10 mouse cellular contexts compared by ENCODE assay signal in the genomic region with DNA sequence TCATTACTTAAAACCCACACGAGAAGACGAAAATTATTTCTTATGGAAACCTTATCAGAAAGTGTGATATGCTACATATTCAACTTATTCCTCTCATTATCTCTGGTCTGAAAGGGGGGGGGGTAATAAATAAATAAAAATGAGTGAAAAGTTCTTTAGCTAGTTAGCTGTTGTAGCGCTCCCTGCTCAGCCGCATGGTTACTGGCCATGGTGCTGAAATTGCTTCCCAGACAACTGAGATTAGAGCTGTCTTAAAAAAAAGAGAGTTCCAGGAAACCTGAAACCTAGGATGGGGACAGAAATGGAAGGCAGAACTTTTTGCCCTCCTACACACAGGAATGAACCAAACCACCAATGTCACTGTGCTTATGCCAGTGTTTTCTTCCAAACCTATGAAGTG. TPM values are rescaled to one million over a fixed set of nuclear protein-coding genes. Genes with fewer than 3 reads are reported as not detected.
DNase-seq lines count a peak whose midpoint lies in the region; ATAC-seq and TF ChIP-seq lines count a peak whose summit lies in the region.
"Had no signal": no experiment of that assay in that cellular context is flagged by ENCODE, and none has a peak within 500 bp of the region (broad histone marks: within the 10 kb centered on the region; RNA-seq: fewer than 3 reads in every experiment).

No protein-coding gene starts in this region.

- no peaks in the 10 kb centered on the region for H3K36me3 ChIP-seq in neural tube, embryonic 15.5 days
- no peaks in the 10 kb centered on the region for H3K36me3 ChIP-seq in hindbrain, postnatal 0 days (ENCODE audit: insufficient read depth, low read length)
- H3K36me3 ChIP-seq in neural tube, embryonic 11.5 days (ENCODE audit: control insufficient read depth, insufficient read depth, low read length) = no peaks in the 10 kb centered on the region
- H3K36me3 ChIP-seq: embryonic facial prominence, embryonic 12.5 days; limb, embryonic 13.5 days had no signal

- no peaks in the 10 kb centered on the region for H3K9me3 ChIP-seq in neural tube, embryonic 15.5 days (replicated peaks)
- H3K9me3 ChIP-seq in hindbrain, postnatal 0 days (ENCODE audit: low read length) = no peaks in the 10 kb centered on the region
- H3K9me3 ChIP-seq in neural tube, embryonic 11.5 days (ENCODE audit: control insufficient read depth, low read length) = no peaks in the 10 kb centered on the region
- H3K9me3 ChIP-seq: embryonic facial prominence, embryonic 12.5 days; limb, embryonic 13.5 days had no signal

- peak; percentile 64 for DNase-seq in neural tube, embryonic 10.5 days (ENCODE audit: extremely low spot score, low spot score)
- DNase-seq in brain, embryonic 14.5 days (ENCODE audit: low read depth) = peak; percentile 62
- DNase-seq in hindbrain, postnatal 0 days (ENCODE audit: low spot score) = peak; percentile 55
- peak; percentile 75 for DNase-seq in neural tube, embryonic 11.5 days (ENCODE audit: low spot score)
- DNase-seq in layer of hippocampus, adult 9-11 months = no peak
- DNase-seq in layer of hippocampus, adult 11-12 months (ENCODE audit: low spot score) = no peak
- DNase-seq in urinary bladder, adult 2 months (ENCODE audit: low spot score) = no peak

- 4% methylated on average over 4 of the region's 4 CpGs for WGBS in neural tube, embryonic 15.5 days
- WGBS in hindbrain, postnatal 0 days = 6% methylated on average over 4 of the region's 4 CpGs
- WGBS in neural tube, embryonic 11.5 days = 2% methylated on average over 4 of the region's 4 CpGs

- H3K4me2 ChIP-seq in neural tube, embryonic 15.5 days = no peak overlapping the region
- no peak overlapping the region for H3K4me2 ChIP-seq in hindbrain, postnatal 0 days (ENCODE audit: low read depth, low read length)
- H3K4me2 ChIP-seq in neural tube, embryonic 11.5 days (ENCODE audit: low read depth) = no peak overlapping the region
- H3K4me2 ChIP-seq: embryonic facial prominence, embryonic 12.5 days; limb, embryonic 13.5 days had no signal

- TF ChIP-seq POLR2A in brain, embryonic 14.5 days (IDR thresholded peaks at IDR 0.05; ENCODE audit: borderline replicate concordance, extremely low read depth, insufficient read depth, insufficient read length, poor library complexity, severe bottlenecking) = no peak

- peaks cover 36% of the 10 kb centered on the region for H3K4me1 ChIP-seq in neural tube, embryonic 15.5 days
- 0 out of 2 replicates have a peak, but pooled peaks cover 3% of the 10 kb centered on the region for H3K4me1 ChIP-seq in hindbrain, postnatal 0 days (ENCODE audit: insufficient read depth, low read length)
- H3K4me1 ChIP-seq in neural tube, embryonic 11.5 days (ENCODE audit: control insufficient read depth, insufficient read depth, low read length) = no peaks in the 10 kb centered on the region

- no peak overlapping the region for H3K27ac ChIP-seq in neural tube, embryonic 15.5 days (replicated peaks)
- no peak overlapping the region for H3K27ac ChIP-seq in hindbrain, postnatal 0 days
- no peak overlapping the region for H3K27ac ChIP-seq in neural tube, embryonic 11.5 days (ENCODE audit: low read depth, low read length)
- H3K27ac ChIP-seq: embryonic facial prominence, embryonic 12.5 days; limb, embryonic 13.5 days had no signal

- peaks cover 63% of the 10 kb centered on the region for H3K27me3 ChIP-seq in neural tube, embryonic 15.5 days (replicated peaks)
- peaks cover 80% of the 10 kb centered on the region for H3K27me3 ChIP-seq in hindbrain, postnatal 0 days (ENCODE audit: insufficient read depth, low read length)
- peaks cover 89% of the 10 kb centered on the region for H3K27me3 ChIP-seq in neural tube, embryonic 11.5 days (ENCODE audit: control insufficient read depth, insufficient read depth, low read length)

- ATAC-seq in neural tube, embryonic 15.5 days (ENCODE audit: low FRiP score) = no peak
- no peak for ATAC-seq in hindbrain, postnatal 0 days
- no peak for ATAC-seq in neural tube, embryonic 11.5 days (ENCODE audit: insufficient read depth, low FRiP score, low TSS enrichment)

- TF ChIP-seq CTCF in brain, embryonic 14.5 days (IDR thresholded peaks at IDR 0.05; ENCODE audit: borderline replicate concordance, extremely low read depth, insufficient read depth, insufficient read length) = no peak
- no peak for TF ChIP-seq CTCF in hindbrain, postnatal 0 days (IDR thresholded peaks at IDR 0.05; ENCODE audit: low read depth)

- no peak overlapping the region for H3K9ac ChIP-seq in neural tube, embryonic 15.5 days (replicated peaks)
- no peak overlapping the region for H3K9ac ChIP-seq in hindbrain, postnatal 0 days (replicated peaks; ENCODE audit: low read length)
- no peak overlapping the region for H3K9ac ChIP-seq in neural tube, embryonic 11.5 days (ENCODE audit: low read length)
- H3K9ac ChIP-seq: embryonic facial prominence, embryonic 12.5 days; limb, embryonic 13.5 days had no signal

- no peak overlapping the region for H3K4me3 ChIP-seq in neural tube, embryonic 15.5 days (replicated peaks)
- no peak overlapping the region for H3K4me3 ChIP-seq in hindbrain, postnatal 0 days (ENCODE audit: low read length)
- H3K4me3 ChIP-seq in neural tube, embryonic 11.5 days (ENCODE audit: low read depth, low read length) = no peak overlapping the region
- H3K4me3 ChIP-seq: embryonic facial prominence, embryonic 12.5 days; limb, embryonic 13.5 days had no signal

RNA-seq across cellular contexts. Expression of a gene that starts 5.1 kb away (rescaled TPM):
- 2.4 and 3.3 TPM in 2 replicates for polyA plus RNA-seq in neural tube, embryonic 15.5 days (2015; fragmentation: Nextera tagmentation; extraction: Ambion mirVana)
- 8.9 and 16.4 TPM in 2 replicates for polyA plus RNA-seq in brain, embryonic 14.5 days (2012; rRNA removed)
- total RNA-seq in hindbrain, postnatal 0 days (2014; rRNA removed) = 3.9 and 7.8 TPM in 2 replicates
- polyA plus RNA-seq in hindbrain, postnatal 0 days (2015; fragmentation: Nextera tagmentation; extraction: Ambion mirVana) = 2.7 and 3.3 TPM in 2 replicates
- 2.7 and 3.3 TPM in 2 replicates for polyA plus RNA-seq in neural tube, embryonic 11.5 days (2014; fragmentation: Nextera tagmentation; extraction: Ambion mirVana)
- polyA plus RNA-seq in urinary bladder, adult 2 months (2012; rRNA removed) = not detected in 2 replicates
- polyA plus RNA-seq: limb, embryonic 13.5 days had no signal

Comparison
In these comparisons a context has a peak if more than half of its experiments do, and no peak if none do; other contexts are left out.
1. DNase-seq: peak in neural tube, embryonic 10.5 days (single experiment), brain, embryonic 14.5 days (single experiment), hindbrain, postnatal 0 days (single experiment) and neural tube, embryonic 11.5 days (single experiment); none in layer of hippocampus, adult 9-11 months (single experiment), layer of hippocampus, adult 11-12 months (single experiment) and urinary bladder, adult 2 months (single experiment).